Mouse (Mus musculus): ENCODE data around the gene Gm4498. TPM values are rescaled to one million over a fixed set of nuclear protein-coding genes. Genes with fewer than 3 reads are reported as not detected.
"Not testable (repeated sequence)": the region's sequence is repeated elsewhere in the genome, so short reads cannot be mapped to it uniquely, and the experiment has no call there.

Gm4498 gene
- not detected in 2 replicates for total RNA-seq (2015; ENCODE audit: low replicate concordance)
- not detected in 2 replicates for total RNA-seq (2017; ENCODE audit: low replicate concordance)

GRCm38 (mm10) chr7:20233728-20234127 is at the start of gene Gm4498:
Gene Gm4498 (minus strand): TSS chr7:20233828.
- ATAC-seq (replicated peaks; ENCODE audit: low FRiP score, poor library complexity, severe bottlenecking) = not testable (repeated sequence)

- ATAC-seq (replicated peaks; ENCODE audit: low FRiP score, poor library complexity, severe bottlenecking) = not testable (repeated sequence)
Observed at GRCm38 (mm10) chr7:20262734-20263133, 29.1 kb upstream of the Gm4498 start, which contains the start of gene Gm5890. Gene Gm5890 (minus strand): TSS chr7:20262834.

DNA sequence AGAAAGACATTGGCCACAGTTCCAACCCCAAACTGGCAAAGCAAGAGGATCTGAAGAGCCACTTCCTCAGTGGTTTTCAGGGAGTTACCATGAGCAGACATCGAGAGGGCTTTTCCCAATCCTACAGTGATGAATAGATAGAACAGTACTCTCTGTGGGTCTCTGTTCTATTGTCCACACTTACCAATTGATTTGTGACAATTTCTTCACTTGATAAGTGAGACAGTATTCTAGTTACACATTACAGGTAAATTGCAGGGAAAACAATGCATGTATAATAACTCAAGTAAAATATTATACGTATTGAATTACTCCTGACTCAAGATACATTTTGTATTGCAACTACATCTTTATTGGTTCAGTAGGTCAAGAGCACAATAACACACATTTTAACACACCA is 28.1 kb downstream of the Gm4498 start, which contains the start of gene Gm6164:
TSS of gene Gm6164 (minus strand) at position 101 of the 400 bp plus-strand sequence.
- not testable (repeated sequence) for ATAC-seq (replicated peaks; ENCODE audit: low FRiP score, poor library complexity, severe bottlenecking)

- ATAC-seq (replicated peaks; ENCODE audit: low FRiP score, poor library complexity, severe bottlenecking) = not testable (repeated sequence)
Observed at GRCm38 (mm10) chr7:20193410-20193809, 40.2 kb downstream of the Gm4498 start, which contains the start of gene Vmn1r95. Gene Vmn1r95 (plus strand): TSS chr7:20193710.

Other genes with a start within 250 kb of the Gm4498 start
- not detected in 2 replicates for gene Nlrp9b, start 242.4 kb downstream of the Gm4498 start, total RNA-seq (2015; ENCODE audit: low replicate concordance)
- gene Nlrp9b, start 242.4 kb downstream of the Gm4498 start, total RNA-seq (2017; ENCODE audit: low replicate concordance) = not detected in 2 replicates
- gene Vmn1r91, start 134.1 kb downstream of the Gm4498 start, total RNA-seq (2015; ENCODE audit: low replicate concordance) = not detected in 2 replicates
- not detected in 2 replicates for gene Vmn1r91, start 134.1 kb downstream of the Gm4498 start, total RNA-seq (2017; ENCODE audit: low replicate concordance)
- gene Gm16442, start 111.2 kb downstream of the Gm4498 start, total RNA-seq (2015; ENCODE audit: low replicate concordance) = not detected in 2 replicates
- gene Gm16442, start 111.2 kb downstream of the Gm4498 start, total RNA-seq (2017; ENCODE audit: low replicate concordance) = not detected in 2 replicates
- gene Vmn1r93, start 94.7 kb downstream of the Gm4498 start, total RNA-seq (2015; ENCODE audit: low replicate concordance) = not detected in 2 replicates
- not detected in 2 replicates for gene Vmn1r93, start 94.7 kb downstream of the Gm4498 start, total RNA-seq (2017; ENCODE audit: low replicate concordance)
- gene Vmn1r94, start 65.5 kb downstream of the Gm4498 start, total RNA-seq (2015; ENCODE audit: low replicate concordance) = not detected in 2 replicates
- not detected in 2 replicates for gene Vmn1r94, start 65.5 kb downstream of the Gm4498 start, total RNA-seq (2017; ENCODE audit: low replicate concordance)
- gene Vmn1r95, start 40.1 kb downstream of the Gm4498 start, total RNA-seq (2015; ENCODE audit: low replicate concordance) = not detected in 2 replicates
- gene Vmn1r95, start 40.1 kb downstream of the Gm4498 start, total RNA-seq (2017; ENCODE audit: low replicate concordance) = not detected in 2 replicates
- gene Gm6164, start 28.2 kb downstream of the Gm4498 start, total RNA-seq (2015; ENCODE audit: low replicate concordance) = not detected in 2 replicates
- gene Gm6164, start 28.2 kb downstream of the Gm4498 start, total RNA-seq (2017; ENCODE audit: low replicate concordance) = not detected in 2 replicates
- not detected in 2 replicates for gene Gm5890, start 29.0 kb upstream of the Gm4498 start, total RNA-seq (2015; ENCODE audit: low replicate concordance)
- not detected in 2 replicates for gene Gm5890, start 29.0 kb upstream of the Gm4498 start, total RNA-seq (2017; ENCODE audit: low replicate concordance)
- gene Gm4133, start 100.2 kb upstream of the Gm4498 start, total RNA-seq (2015; ENCODE audit: low replicate concordance) = not detected in 2 replicates
- gene Gm4133, start 100.2 kb upstream of the Gm4498 start, total RNA-seq (2017; ENCODE audit: low replicate concordance) = not detected in 2 replicates
- gene Gm5728, start 141.6 kb upstream of the Gm4498 start, total RNA-seq (2015; ENCODE audit: low replicate concordance) = not detected in 2 replicates
- gene Gm5728, start 141.6 kb upstream of the Gm4498 start, total RNA-seq (2017; ENCODE audit: low replicate concordance) = not detected in 2 replicates
- not detected in 2 replicates for gene Vmn1r100, start 184.1 kb upstream of the Gm4498 start, total RNA-seq (2015; ENCODE audit: low replicate concordance)
- not detected in 2 replicates for gene Vmn1r100, start 184.1 kb upstream of the Gm4498 start, total RNA-seq (2017; ENCODE audit: low replicate concordance)
- not detected in 2 replicates for gene Vmn1r101, start 208.8 kb upstream of the Gm4498 start, total RNA-seq (2015; ENCODE audit: low replicate concordance)
- not detected in 2 replicates for gene Vmn1r101, start 208.8 kb upstream of the Gm4498 start, total RNA-seq (2017; ENCODE audit: low replicate concordance)
- gene Gm10670, start 241.1 kb upstream of the Gm4498 start, total RNA-seq (2015; ENCODE audit: low replicate concordance) = not detected in 2 replicates
- not detected in 2 replicates for gene Gm10670, start 241.1 kb upstream of the Gm4498 start, total RNA-seq (2017; ENCODE audit: low replicate concordance)

Measured in erythroid progenitor cell, adult 5-6 weeks (primary cell).